Mouse (Mus musculus): ENCODE data around the gene Il17re.

The Il17re gene

DNA sequence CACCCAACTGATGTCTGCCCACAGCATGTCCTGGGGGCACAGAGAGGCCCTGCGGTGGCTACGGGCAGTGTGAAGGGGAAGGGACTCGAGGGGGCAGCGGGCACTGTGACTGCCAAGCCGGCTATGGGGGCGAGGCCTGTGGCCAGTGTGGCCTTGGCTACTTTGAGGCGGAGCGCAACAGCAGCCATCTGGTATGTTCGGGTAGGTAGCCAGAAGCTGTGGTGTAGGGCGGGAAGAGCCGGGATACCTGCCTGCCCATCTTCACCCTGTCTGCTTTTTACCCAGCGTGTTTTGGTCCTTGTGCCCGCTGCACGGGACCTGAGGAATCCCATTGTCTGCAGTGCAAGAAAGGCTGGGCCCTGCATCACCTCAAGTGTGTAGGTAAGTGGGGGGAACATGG is 31.1 kb downstream of the Il17re start:
- no peak for DNase-seq (ENCODE audit: low spot score in 2 of 2)

DNA sequence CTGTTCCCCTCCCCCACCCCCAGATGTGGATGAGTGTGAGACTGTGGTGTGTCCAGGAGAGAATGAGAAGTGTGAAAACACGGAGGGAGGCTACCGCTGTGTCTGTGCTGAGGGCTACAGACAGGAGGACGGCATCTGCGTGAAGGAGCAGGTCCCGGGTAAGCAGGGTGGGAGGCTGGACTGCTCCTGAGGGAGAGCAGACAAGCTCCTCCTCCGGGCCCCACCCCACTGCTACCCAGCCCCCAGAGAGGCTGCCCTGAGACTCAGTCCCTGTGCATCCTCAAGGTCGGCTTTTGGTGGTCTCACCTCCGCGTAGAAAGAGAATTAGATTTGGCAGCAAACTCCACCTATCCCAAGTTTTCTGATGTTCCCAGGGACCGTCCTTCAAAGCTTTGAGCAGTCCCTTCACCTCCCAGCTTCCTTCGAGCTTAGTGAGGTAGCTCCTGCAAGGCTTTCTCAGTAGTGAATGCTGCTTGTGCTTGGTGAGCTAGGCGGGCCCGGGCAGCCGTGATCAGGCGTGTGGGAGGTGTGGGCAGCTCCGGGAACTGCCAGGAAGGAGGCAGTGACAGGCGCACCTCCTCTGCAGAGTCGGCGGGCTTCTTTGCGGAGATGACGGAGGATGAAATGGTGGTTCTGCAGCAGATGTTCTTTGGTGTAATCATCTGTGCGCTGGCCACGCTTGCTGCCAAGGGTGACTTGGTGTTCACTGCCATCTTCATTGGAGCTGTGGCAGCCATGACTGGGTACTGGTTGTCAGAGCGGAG is 34.0 kb downstream of the Il17re start:
- DNase-seq (ENCODE audit: low spot score in 2 of 2), result peak; percentile 65 to 73

DNA sequence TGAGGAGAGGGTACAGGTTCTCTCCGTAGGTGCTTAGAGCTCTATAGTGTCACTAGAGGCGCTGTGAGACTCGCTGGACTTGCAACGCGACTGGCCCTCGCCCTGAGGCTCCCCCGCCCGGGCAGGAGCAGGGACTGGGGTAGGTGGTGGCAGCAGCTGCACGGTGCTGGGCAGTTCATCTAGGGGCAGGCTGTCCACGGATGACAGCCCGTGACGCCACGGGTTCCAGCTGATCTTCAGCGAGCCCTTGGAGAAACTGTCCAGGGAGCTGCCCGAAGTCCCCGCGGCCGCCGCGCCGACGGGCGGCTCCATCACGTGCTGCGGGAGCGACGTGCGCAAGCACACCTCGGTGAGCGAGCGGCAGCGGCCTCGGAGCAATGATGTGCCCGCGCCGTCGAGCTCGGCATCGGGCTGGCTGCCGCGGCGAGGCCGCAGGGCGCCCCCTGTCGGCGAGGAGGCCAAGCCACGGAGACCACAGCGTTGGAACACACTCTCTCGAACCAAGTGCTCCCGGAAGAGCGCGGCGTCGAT is 36.0 kb downstream of the Il17re start:
- DNase-seq (ENCODE audit: low spot score in 2 of 2), result peak in 1 of 2 experiments; percentile 47

DNA sequence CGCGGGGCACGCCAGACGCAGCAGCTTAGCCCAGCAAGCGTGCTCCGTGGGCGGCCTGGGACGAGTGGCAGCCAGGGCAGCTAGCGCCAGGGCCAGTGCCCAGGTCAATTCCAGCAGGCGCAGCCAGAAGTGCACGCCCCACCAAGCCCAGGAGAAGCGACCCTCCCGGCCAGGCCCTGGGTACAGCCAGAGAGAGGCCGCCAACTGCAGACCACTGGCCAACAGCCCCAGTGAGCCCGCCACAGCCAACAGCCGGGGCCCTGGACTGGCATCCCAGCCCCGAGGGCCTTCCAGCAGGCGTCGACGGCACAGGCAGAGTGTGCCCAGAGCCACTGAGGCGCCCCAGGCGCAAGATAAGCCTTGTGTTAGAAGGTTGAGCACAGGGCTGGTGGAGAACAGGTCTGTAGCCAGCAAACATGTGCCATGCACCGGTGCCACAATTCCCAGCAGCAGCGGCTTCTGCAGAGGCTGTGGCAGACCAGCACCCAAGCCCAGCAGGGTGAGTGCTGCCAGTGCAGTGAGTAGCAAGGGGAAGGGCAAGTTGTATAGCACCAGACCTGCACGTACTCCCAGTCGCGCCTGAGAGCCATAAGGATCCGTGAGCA is 36.9 kb downstream of the Il17re start:
- no peak for DNase-seq (ENCODE audit: low spot score in 2 of 2)

DNA sequence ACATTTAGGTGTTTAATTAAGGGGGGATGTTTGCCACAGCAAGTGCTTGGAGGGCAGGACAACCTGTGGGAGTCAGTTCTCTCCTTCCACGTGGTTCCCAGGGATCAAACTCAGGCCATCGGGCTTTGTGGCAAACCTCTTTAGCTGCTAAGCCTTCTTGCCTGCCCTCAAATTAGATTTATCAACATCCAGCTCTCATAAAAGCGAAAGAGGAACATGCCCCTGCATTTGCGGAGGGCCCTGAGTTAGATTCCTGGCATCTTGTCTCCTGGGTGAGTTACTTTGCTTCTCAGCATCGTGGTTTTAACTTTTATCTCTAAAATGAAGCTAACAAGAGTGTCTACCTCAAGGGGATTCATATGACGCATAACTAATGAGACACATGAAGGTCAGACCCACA is 41.1 kb downstream of the Il17re start:
- no peak for DNase-seq (ENCODE audit: low spot score in 2 of 2)

DNA sequence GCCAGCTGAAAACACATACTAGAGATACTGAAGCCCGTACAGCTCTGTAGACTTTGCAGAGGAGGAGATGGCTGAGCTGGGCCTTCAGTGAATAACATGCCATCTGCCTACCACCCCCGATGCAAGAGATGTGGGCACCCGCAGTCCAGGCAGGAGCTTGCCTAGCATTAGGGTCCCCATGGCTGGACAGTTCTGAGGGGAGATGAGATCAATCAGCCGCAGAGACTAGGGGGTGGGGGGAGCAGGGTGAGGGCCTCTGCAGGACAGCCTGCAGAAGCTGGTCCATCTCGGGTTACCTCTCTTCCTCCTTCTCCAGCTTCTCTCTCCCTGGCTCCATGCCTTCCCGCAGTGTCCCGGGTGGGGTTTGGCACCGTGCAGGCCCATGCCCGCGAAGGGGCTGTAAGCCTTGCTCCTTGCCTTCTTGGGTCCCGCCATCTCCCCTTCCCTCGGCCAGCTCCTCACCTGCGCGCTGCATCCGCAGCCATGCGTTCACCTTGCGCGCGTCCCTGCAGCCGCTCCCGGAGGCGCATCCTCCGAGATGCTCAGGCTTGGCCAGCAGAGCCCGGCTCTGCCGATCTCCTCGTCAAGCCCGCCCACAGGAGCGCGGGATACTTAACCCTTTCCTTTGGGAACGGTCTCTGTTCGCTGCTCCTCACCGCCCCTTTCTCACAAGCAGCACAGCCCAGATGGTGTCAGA is 43.3 kb downstream of the Il17re start, which contains the start of gene Prrt3:
Prrt3 (minus strand) TSS at position 544 of the 697 bp plus-strand sequence.
- DNase-seq (ENCODE audit: low spot score in 2 of 2), result peak; percentile 75 to 79

DNA sequence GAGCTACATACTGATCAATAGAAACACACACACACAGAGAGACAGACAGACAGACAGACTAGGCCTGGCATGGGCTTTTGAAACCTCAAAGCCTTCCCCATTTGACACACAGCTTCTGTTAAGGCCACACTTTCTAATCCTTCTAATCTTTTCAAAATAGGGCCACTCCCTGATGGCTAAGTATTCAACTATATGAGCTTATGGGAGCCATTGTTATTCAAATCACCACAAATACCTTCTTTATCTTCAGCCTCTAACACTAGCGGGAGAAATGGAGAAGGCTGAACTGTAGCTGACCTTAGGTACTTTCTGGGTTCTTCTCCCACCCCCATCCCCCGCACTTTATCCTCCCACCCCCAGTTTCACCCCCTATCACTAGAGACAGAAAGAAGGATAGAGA is 44.5 kb downstream of the Il17re start:
- DNase-seq (ENCODE audit: low spot score in 2 of 2), result no peak

DNA sequence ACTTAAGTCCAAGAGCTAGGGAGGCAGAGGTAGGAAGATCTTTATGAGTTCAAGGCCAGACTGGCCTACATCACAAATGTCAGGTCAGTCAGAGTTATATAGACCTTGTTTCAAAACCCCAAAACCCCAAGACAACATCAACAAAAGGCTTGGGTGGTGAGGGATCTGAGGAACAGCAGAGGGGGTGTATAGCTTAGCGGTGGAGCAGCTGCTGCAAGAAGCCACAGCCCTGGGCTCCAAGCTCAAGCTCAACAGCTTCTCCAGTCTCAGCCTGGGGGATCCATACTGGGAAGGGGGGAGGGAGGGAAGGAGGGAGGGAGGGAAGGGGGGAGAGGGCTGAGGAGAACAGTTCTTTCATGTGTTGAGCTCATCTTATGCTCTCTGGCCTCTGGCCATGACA is 47.4 kb downstream of the Il17re start:
- DNase-seq (ENCODE audit: low spot score in 2 of 2), result no peak

DNA sequence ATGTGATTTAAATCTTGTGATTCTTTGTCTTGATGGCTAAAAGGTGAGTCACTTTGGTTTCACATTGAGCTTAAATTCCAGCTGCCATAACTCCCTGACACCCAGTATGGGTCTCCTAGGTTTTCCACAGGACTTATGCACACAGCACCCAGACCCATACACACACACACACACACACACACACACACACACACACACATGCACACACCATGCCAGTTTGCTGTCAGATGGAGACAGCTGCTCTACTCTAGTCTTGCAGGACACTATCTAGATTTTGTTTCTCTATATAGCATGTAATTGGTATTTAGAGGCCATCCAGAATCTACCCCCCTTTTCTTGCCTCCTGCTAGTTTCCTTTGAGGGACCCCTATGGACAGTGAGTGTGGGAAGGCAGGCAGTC is 48.8 kb downstream of the Il17re start:
- DNase-seq (ENCODE audit: low spot score in 2 of 2), result no peak

DNA sequence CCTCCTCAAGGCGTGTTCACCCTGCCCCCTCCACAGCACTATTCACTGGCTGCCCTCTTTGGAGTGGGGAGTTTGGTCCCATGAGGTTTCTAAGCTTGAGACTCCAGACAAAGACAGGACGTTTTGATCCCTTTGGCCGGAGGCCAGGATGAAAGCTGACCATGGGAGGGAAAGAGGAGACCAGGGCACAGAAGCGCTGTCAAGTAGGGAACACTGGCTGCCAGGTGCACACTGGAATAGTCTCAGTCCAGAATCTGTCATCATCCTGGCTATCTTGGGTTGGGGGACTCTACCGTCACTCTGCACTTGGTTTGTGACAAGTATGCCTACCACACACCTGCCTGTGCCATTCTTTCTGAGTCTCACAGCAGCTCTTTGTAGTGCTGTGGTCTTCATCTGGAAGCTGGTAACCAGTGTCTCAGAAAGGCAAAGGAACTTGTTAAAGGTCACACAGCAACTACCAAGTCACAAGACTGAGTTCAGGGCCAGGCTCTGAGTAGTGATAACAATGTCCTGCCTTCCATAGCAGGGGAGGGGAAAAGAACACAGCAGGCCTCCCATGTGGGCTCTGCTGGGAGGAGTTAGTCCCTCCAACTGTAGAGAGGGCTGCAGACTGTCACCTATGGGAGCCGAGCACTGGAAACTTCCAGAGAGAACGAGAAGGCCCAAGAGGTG is 50.1 kb downstream of the Il17re start:
- DNase-seq (ENCODE audit: low spot score in 2 of 2), result no peak

DNA sequence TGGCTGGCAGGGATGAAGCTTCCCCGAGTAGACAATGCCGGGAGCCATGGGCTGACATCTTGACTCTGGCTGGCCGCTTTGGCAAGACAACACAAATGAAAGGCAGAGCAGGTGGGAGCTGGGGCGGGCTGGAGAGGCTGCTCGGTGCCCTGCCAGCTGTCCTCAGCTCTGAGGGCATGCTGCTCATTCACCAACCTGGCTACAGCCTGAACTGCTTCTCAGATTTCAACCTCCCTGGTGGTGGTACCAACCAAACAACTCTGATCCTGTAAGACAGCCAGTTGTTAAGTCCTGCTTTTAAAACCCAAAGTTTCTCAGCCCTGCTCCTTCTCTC is 50.6 kb downstream of the Il17re start:
- DNase-seq (ENCODE audit: low spot score in 2 of 2), result no peak

DNA sequence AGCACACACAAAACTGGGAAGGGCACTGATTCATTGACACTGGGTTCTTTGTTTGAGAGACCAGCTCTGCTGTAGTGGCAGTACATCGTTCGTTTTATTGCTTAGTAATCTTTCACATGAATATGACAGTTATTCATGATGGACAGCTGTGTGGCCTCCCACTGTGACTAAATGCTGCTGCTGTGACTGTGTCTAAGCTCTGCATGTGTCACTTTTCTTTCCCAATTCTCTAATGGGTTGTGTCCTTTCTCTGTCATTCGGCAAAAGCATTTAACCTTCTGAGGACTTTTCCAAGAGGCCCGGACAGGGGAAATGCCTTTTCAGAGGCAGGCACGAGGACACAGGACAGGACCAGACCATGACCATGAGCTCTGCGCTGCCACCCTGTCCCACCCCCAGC is 55.7 kb downstream of the Il17re start:
- no peak for DNase-seq (ENCODE audit: low spot score in 2 of 2)

DNA sequence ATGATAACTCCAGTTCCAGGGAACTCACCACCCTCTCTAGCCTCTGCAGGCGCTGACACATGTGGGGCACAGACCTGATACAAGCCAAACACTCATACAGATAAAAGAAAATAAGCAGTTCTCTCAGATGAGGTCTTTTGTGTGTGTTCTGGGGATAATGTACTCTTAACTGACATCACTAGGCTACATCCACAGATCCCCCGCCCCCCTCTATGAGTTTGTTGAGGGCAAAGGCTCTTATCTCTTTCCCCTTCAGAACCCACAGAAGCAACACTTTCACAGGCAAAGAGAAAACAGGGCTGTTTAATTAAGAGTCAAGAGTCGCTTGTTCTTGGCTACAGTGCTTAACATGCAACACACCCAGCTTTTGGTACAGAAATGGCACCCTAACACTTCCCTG is 56.3 kb downstream of the Il17re start:
- no peak for DNase-seq (ENCODE audit: low spot score in 2 of 2)

DNA sequence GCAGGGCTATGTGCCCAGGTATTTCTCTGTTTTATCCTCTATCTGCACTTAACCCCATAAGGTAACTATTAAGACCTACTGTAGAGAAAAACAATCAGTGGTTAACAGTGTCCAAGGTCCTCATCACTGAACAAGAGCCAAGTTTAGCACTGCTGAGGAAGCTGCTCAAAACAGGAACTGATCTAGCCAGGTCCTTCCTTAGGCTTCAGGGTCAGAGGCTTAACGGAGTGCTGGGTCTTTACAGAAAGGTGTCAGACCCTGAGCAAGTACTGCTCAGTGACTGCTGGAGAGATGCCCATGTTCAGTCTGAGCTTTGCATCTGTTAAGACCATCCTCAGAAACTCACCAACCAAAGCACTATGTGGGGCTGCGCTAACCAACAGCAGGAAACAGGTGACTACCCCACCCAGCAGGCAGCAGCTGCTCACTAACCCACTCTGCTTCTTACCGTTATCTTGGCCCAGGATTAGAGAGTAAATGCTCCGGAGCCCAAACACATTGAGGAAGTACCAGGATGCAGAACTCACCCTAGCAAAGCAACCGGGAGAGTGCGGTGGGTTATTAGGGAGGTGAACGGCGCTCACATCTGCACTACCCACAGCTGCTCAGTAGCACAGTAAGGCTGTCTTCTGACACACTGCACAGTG is 59.3 kb downstream of the Il17re start:
- no peak for DNase-seq (ENCODE audit: low spot score in 2 of 2)

All from right cerebral cortex, postnatal 36 days (tissue).